Mouse (Mus musculus) small intestine, adult 2 months (tissue): ENCODE data around the gene Nmnat3. TPM values are rescaled to one million over a fixed set of nuclear protein-coding genes. Genes with fewer than 3 reads are reported as not detected.

Source experiments
- H3K27ac ChIP-seq: fragments of 200-500 bp; 2 replicates; pipeline ENCODE4 v1.5.1; 2012; ENCODE audit warnings: low read depth, low read length, control low read depth, inconsistent platforms; ENCODE audit not compliant: insufficient read depth
- H3K27me3 ChIP-seq: fragments of 200-500 bp; 2 replicates; pipeline ENCODE4 v1.6.1; 2012; ENCODE audit warnings: mild to moderate bottlenecking, moderate library complexity, low read length, inconsistent platforms; ENCODE audit not compliant: control insufficient read depth, insufficient read depth
- H3K36me3 ChIP-seq: fragments of 200-500 bp; 2 replicates; pipeline ENCODE4 v1.6.1; 2012; ENCODE audit warnings: mild to moderate bottlenecking, low read length, control low read depth, inconsistent platforms; ENCODE audit not compliant: control insufficient read depth, insufficient read depth
- H3K4me1 ChIP-seq: fragments of 200-500 bp; 2 replicates; pipeline ENCODE4 v1.6.1; 2012; ENCODE audit warnings: low read length, inconsistent platforms, mixed read lengths; ENCODE audit not compliant: control insufficient read depth, insufficient read depth, insufficient read length
- H3K4me3 ChIP-seq: fragments of 200-500 bp; 2 replicates; pipeline ENCODE4 v1.5.1; 2012; ENCODE audit warnings: low read depth, mild to moderate bottlenecking, control low read depth, inconsistent platforms, low read length, moderate library complexity
- CTCF ChIP-seq: fragments of 200-500 bp; IDR thresholded peaks from 2 replicates; pipeline ENCODE4 v1.5.1; 2012; ENCODE audit warnings: low read depth, mild to moderate bottlenecking, control low read depth, inconsistent platforms, low read length, moderate library complexity, mixed read lengths; ENCODE audit not compliant: insufficient replicate concordance, insufficient read length; ENCODE audit errors: extremely low read depth
- POLR2A ChIP-seq: fragments of 200-500 bp; IDR thresholded peaks from 2 replicates; pipeline ENCODE4 v1.6.1; 2012; ENCODE audit warnings: low read depth, mild to moderate bottlenecking, control low read depth, inconsistent platforms, low read length, moderate library complexity
- WGBS: fragments of 180-500 bp; shearing (Covaris S2); methylation state at CpG from one replicate; pipeline ENCODE4 v1.1.7; 2018; 5-methylcytosine and 5-hydroxymethylcytosine counted together
- polyA plus RNA-seq: library from polyadenylated mRNA; depleted of rRNA; stranded (reverse); fragments of >200 nt; gene quantifications from 2 replicates; pipeline ENCODE4 v1.2.3, GENCODE M21; 2012

Gene Nmnat3
- polyA plus RNA-seq, 1 experiment = 9.9 TPM

DNA sequence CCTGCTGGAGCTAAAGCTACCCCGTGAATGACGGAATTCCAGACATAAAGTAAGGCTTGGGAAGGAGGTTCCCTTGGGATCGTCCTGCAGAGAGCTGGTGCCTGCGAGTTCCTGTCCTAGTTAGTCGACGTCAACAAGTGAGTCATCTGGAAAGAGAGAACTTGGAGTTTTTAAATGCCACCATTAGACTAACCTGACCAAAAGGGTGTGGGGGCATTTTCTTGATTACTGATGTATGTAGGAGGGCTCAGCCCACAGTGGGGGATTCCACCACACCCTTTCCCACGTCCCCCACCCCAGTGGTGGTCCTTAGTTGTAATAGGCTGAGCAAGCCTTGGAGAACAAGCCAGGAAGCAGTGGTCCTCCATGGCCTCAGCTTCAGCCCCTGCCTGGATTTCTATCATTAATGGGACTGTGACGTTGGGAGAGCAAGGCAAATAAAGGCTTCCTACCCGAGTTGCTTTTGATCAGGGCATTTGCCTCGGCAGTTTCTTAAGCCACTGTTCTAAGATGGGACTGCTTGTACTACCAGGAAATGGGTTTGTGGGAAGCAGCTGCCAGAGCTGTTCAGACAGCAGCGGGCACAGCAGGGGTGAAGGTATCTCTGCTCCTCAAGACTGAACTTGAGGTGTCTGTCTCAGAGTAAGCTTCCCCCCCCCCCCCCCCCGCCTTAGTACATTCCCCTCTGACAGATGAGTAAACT, 10.2 kb downstream of the Nmnat3 start:
- Histone ChIP-seq H3K4me1 (peaks cover 17% of the 10 kb centered on the region), H3K27me3 (no peaks in the 10 kb centered on the region), H3K27ac (peak overlapping the region; percentile 82; the same call in 1 of the 2 replicates), H3K4me3 (peak overlapping the region; percentile 72), H3K36me3 (peaks cover 2% of the 10 kb centered on the region; the same call in 1 of the 2 replicates)
- 6% methylated on average over 12 of the region's 12 CpGs for WGBS
- no peak for TF ChIP-seq POLR2A
- no peak for TF ChIP-seq CTCF

DNA sequence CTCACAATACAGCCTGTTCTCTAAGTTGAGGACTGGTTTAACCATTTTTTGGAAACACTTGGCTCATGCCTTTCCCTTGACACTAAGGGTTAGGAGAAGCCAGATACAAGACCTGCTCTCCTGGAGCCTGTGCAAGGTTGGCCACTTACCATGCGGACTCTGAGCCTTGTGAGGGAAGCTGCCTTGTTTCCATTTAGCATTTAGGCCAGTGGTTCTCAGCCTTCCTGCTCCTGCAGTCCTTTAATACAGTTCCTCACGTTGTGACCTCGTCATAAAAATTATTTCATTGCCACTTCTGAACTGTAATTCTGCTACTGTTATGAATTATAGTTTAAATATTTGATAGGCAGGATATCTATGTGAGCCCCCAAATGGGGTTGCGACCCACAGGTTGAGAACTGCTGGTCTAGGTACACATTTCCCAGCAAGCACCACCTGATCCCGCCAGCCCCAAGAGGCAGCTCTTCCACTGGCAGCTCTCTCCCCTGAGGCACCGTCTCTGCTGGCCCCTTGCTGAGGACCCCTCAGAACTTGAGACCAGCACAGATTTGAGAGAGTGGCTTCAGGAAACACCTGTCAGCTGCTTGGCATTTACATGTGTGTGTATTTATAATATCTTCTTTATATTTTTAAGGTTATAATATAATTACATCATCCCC, 10.8 kb downstream of the Nmnat3 start:
- Histone ChIP-seq H3K36me3 (peaks cover 5% of the 10 kb centered on the region; the same call in 1 of the 2 replicates), H3K27ac (no peak overlapping the region), H3K4me3 (no peak overlapping the region), H3K4me1 (peaks cover 17% of the 10 kb centered on the region), H3K27me3 (no peaks in the 10 kb centered on the region)
- 59% methylated on average over 6 of the region's 6 CpGs for whole genome bisulfite sequencing
- TF ChIP-seq CTCF (no peak), POLR2A (no peak)

DNA sequence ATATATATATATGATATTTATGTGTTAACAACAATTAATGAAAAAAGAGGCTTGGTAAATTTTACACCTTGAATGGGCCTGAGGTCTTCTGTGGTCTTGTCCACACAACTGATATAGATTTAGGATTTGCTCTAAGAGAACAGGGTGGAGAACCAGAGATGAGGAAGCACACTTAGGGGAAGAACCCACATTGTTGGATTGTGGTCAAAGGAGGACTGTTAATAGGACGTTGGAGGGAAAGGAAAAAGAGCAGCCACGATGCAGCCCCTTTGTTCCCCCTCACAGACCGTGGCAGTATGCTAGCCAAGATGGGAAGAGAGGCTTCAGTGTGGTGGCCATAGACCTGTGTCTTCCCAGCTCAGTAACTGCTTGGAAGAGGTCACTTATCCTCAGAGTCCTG, 11.5 kb downstream of the Nmnat3 start:
- TF ChIP-seq CTCF (no peak), POLR2A (no peak)
- H3K4me1 ChIP-seq = peaks cover 17% of the 10 kb centered on the region
- WGBS = 72% methylated on average over 3 of the region's 3 CpGs

DNA sequence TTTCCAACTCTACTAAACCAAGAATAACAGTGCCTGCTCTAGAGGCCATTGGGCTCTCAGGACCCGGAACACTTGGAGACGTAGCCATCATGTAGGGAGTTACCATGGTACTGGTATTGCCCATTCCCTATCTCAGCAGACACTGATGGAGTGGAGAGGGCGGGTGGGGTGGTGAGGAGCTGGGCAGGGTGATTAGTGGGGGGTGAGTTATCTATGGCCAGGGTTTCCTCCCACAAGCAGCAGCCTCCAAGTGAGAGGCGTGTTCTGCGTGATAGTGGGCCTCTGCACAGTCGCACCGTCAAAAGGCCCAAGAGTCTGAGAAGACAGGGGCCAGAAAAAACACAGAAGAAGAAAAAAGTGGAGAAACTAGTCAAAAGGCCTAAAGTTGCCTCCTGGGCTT, 12.0 kb downstream of the Nmnat3 start:
- Histone ChIP-seq H3K27ac (no peak overlapping the region), H3K4me1 (peaks cover 17% of the 10 kb centered on the region), H3K36me3 (peaks cover 5% of the 10 kb centered on the region; the same call in 1 of the 2 replicates), H3K27me3 (no peaks in the 10 kb centered on the region), H3K4me3 (no peak overlapping the region)
- TF ChIP-seq POLR2A (no peak), CTCF (no peak)
- WGBS = 75% methylated on average over 7 of the region's 7 CpGs

More for the DNA sequence above, 11.5 kb downstream of the Nmnat3 start:
- no peaks in the 10 kb centered on the region for H3K27me3 ChIP-seq
- no peak overlapping the region for H3K4me3 ChIP-seq
- peaks cover 5% of the 10 kb centered on the region; the same call in 1 of the 2 replicates for H3K36me3 ChIP-seq
- no peak overlapping the region for H3K27ac ChIP-seq

DNA sequence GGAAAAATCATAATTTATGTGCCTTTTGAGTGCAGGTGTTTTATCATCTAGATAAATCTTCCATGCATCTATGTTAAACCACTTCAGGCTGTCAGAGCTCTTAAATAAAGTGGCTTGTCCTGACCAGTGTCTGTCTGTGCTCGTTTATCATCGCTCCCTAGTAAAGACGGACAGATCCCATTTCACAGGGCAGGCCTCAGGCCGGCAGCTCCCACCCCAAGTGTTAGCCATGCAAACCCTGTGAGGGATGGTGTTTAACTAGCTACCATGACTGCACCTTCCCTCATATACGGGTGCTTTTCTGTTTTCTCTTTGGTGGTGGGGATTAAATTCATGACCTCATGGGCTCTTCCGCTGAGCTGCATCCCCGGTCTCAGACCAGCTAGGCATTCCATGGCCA, 13.3 kb downstream of the Nmnat3 start:
- H3K27me3 ChIP-seq = no peaks in the 10 kb centered on the region
- WGBS = 95% methylated on average over 7 of the region's 7 CpGs
- H3K36me3 ChIP-seq = peaks cover 5% of the 10 kb centered on the region; the same call in 1 of the 2 replicates
- H3K27ac ChIP-seq = no peak overlapping the region
- TF ChIP-seq POLR2A (no peak), CTCF (no peak)
- H3K4me1 ChIP-seq = peaks cover 17% of the 10 kb centered on the region
- no peak overlapping the region for H3K4me3 ChIP-seq

DNA sequence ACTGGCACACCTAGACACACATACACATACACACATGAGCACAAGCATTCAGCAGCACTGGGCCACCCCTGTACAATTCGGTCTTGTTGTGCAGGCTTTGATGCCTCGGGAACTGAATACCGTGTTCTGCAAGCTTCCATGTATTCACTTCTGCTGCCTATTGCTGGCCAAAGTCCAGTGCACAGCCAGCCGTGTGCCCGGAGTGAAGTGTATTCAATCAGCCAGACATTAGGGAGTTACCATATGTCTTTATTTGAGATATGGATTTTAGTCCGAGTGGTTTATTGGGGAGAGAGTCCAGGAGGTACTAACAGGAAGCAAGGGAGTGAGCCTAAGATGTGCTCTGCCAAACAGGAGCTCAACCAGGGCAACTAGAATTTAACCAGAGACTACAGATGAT, 19.8 kb downstream of the Nmnat3 start:
- TF ChIP-seq CTCF (no peak), POLR2A (no peak)
- no peaks in the 10 kb centered on the region for H3K27me3 ChIP-seq
- WGBS = 30% methylated on average over 6 of the region's 6 CpGs
- H3K27ac ChIP-seq = peak overlapping the region; percentile 63
- peaks cover 5% of the 10 kb centered on the region; the same call in 1 of the 2 replicates for H3K36me3 ChIP-seq
- H3K4me3 ChIP-seq = no peak overlapping the region
- peaks cover 15% of the 10 kb centered on the region; the same call in 1 of the 2 replicates for H3K4me1 ChIP-seq

DNA sequence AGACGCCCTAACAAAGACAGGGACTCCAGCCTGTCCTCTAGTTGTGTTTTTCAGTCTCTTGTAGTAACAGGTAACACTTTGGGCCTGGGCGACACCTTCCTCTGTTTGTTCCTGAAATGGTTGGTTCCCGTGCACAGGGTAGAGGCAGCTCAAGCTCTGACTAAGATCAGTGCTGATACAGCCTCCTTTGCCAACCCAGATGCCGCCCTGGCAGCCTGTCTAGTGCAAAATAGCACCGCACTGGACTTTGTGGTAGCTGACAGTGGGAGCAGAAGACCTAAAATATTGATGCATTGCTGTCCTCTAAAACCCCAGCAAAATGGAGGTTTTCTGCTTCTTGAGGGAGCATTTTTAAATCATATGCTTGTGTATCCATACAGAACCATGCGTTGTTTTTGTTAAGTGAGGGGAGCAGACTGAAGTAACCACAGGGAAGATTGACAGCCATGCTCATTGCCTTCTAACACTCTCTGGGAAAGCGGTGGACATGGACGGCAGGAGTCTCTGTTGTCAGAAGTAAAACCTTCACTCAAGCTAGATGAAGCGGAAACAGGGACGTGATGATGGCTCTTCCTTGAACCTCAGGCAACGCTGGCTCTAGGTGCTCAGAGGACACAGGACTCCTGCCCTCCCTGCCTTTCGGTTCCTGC, 24.2 kb downstream of the Nmnat3 start:
- WGBS = 94% methylated on average over 12 of the region's 12 CpGs
- TF ChIP-seq POLR2A = no peak
- TF ChIP-seq CTCF = no peak
- H3K4me1 ChIP-seq = peaks cover 16% of the 10 kb centered on the region; the same call in 1 of the 2 replicates

More for the DNA sequence above, 24.2 kb downstream of the Nmnat3 start:
- Histone ChIP-seq H3K27ac (no peak overlapping the region), H3K4me3 (no peak overlapping the region), H3K27me3 (no peaks in the 10 kb centered on the region), H3K36me3 (no peaks in the 10 kb centered on the region)
